Mouse (Mus musculus): ENCODE results near the gene Ap1m2. TPM values are rescaled to one million over a fixed set of nuclear protein-coding genes. Genes with fewer than 3 reads are reported as not detected.

Gene Ap1m2
- polyA plus RNA-seq (2014; fragmentation: Illumina TruSeq; extraction: RNeasy Lipid Tissue Mini Kit (QIAGEN cat#74804); ENCODE audit: insufficient read depth, low read depth, low replicate concordance) = 27.2 TPM

GRCm38 (mm10) chr9:21312134-21312533, at the start of gene Ap1m2:
Gene Ap1m2 (minus strand): TSS chr9:21312337.

GRCm38 (mm10) chr9:21320619-21321512, 8.7 kb upstream of the Ap1m2 start, which contains the start of gene Slc44a2:
Gene Slc44a2 (plus strand): TSS chr9:21320698.

GRCm38 (mm10) chr9:21291022-21291787, 20.9 kb downstream of the Ap1m2 start, which contains the start of gene Cdkn2d:
Gene Cdkn2d (minus strand): TSS chr9:21291407.

GRCm38 (mm10) chr9:21287571-21288402, 24.4 kb downstream of the Ap1m2 start, which contains the start of gene Kri1:
Gene Kri1 (minus strand): TSS chr9:21287969.

GRCm38 (mm10) chr9:21265000-21265561, 47.1 kb downstream of the Ap1m2 start, which contains the start of gene Atg4d:
Gene Atg4d (plus strand): TSS chr9:21265293.

GRCm38 (mm10) chr9:21248326-21248725, 63.8 kb downstream of the Ap1m2 start, which contains the start of gene S1pr5:
Gene S1pr5 (minus strand): TSS chr9:21248443.

Other genes with a start within 250 kb of the Ap1m2 start
- not detected for gene Zglp1, start 245.2 kb downstream of the Ap1m2 start, polyA plus RNA-seq (2014; fragmentation: Illumina TruSeq; extraction: RNeasy Lipid Tissue Mini Kit (QIAGEN cat#74804); ENCODE audit: insufficient read depth, low read depth, low replicate concordance)
- 0.21 TPM for gene Gm49373, start 239.2 kb downstream of the Ap1m2 start, polyA plus RNA-seq (2014; fragmentation: Illumina TruSeq; extraction: RNeasy Lipid Tissue Mini Kit (QIAGEN cat#74804); ENCODE audit: insufficient read depth, low read depth, low replicate concordance)
- 40.1 TPM for gene Fdx1l, start 238.7 kb downstream of the Ap1m2 start, polyA plus RNA-seq (2014; fragmentation: Illumina TruSeq; extraction: RNeasy Lipid Tissue Mini Kit (QIAGEN cat#74804); ENCODE audit: insufficient read depth, low read depth, low replicate concordance)
- 0.10 TPM for gene Gm38431, start 220.3 kb downstream of the Ap1m2 start, polyA plus RNA-seq (2014; fragmentation: Illumina TruSeq; extraction: RNeasy Lipid Tissue Mini Kit (QIAGEN cat#74804); ENCODE audit: insufficient read depth, low read depth, low replicate concordance)
- 17.8 TPM for gene Raver1, start 220.3 kb downstream of the Ap1m2 start, polyA plus RNA-seq (2014; fragmentation: Illumina TruSeq; extraction: RNeasy Lipid Tissue Mini Kit (QIAGEN cat#74804); ENCODE audit: insufficient read depth, low read depth, low replicate concordance)
- gene Tyk2, start 181.1 kb downstream of the Ap1m2 start, polyA plus RNA-seq (2014; fragmentation: Illumina TruSeq; extraction: RNeasy Lipid Tissue Mini Kit (QIAGEN cat#74804); ENCODE audit: insufficient read depth, low read depth, low replicate concordance) = 9.4 TPM
- gene Cdc37, start 162.4 kb downstream of the Ap1m2 start, polyA plus RNA-seq (2014; fragmentation: Illumina TruSeq; extraction: RNeasy Lipid Tissue Mini Kit (QIAGEN cat#74804); ENCODE audit: insufficient read depth, low read depth, low replicate concordance) = 99.3 TPM
- 3.4 TPM for gene Pde4a, start 146.6 kb downstream of the Ap1m2 start, polyA plus RNA-seq (2014; fragmentation: Illumina TruSeq; extraction: RNeasy Lipid Tissue Mini Kit (QIAGEN cat#74804); ENCODE audit: insufficient read depth, low read depth, low replicate concordance)
- 24.3 TPM for gene Keap1, start 73.0 kb downstream of the Ap1m2 start, polyA plus RNA-seq (2014; fragmentation: Illumina TruSeq; extraction: RNeasy Lipid Tissue Mini Kit (QIAGEN cat#74804); ENCODE audit: insufficient read depth, low read depth, low replicate concordance)
- gene S1pr5, start 63.9 kb downstream of the Ap1m2 start, polyA plus RNA-seq (2014; fragmentation: Illumina TruSeq; extraction: RNeasy Lipid Tissue Mini Kit (QIAGEN cat#74804); ENCODE audit: insufficient read depth, low read depth, low replicate concordance) = 1.3 TPM
- gene Atg4d, start 47.0 kb downstream of the Ap1m2 start, polyA plus RNA-seq (2014; fragmentation: Illumina TruSeq; extraction: RNeasy Lipid Tissue Mini Kit (QIAGEN cat#74804); ENCODE audit: insufficient read depth, low read depth, low replicate concordance) = 25.0 TPM
- gene Kri1, start 24.4 kb downstream of the Ap1m2 start, polyA plus RNA-seq (2014; fragmentation: Illumina TruSeq; extraction: RNeasy Lipid Tissue Mini Kit (QIAGEN cat#74804); ENCODE audit: insufficient read depth, low read depth, low replicate concordance) = 18.5 TPM
- 20.3 TPM for gene Cdkn2d, start 20.9 kb downstream of the Ap1m2 start, polyA plus RNA-seq (2014; fragmentation: Illumina TruSeq; extraction: RNeasy Lipid Tissue Mini Kit (QIAGEN cat#74804); ENCODE audit: insufficient read depth, low read depth, low replicate concordance)
- gene Slc44a2, start 8.4 kb upstream of the Ap1m2 start, polyA plus RNA-seq (2014; fragmentation: Illumina TruSeq; extraction: RNeasy Lipid Tissue Mini Kit (QIAGEN cat#74804); ENCODE audit: insufficient read depth, low read depth, low replicate concordance) = 118 TPM
- 18.5 TPM for gene Ilf3, start 55.5 kb upstream of the Ap1m2 start, polyA plus RNA-seq (2014; fragmentation: Illumina TruSeq; extraction: RNeasy Lipid Tissue Mini Kit (QIAGEN cat#74804); ENCODE audit: insufficient read depth, low read depth, low replicate concordance)
- 10.3 TPM for gene Qtrt1, start 99.5 kb upstream of the Ap1m2 start, polyA plus RNA-seq (2014; fragmentation: Illumina TruSeq; extraction: RNeasy Lipid Tissue Mini Kit (QIAGEN cat#74804); ENCODE audit: insufficient read depth, low read depth, low replicate concordance)
- 47.8 TPM for gene Dnm2, start 112.6 kb upstream of the Ap1m2 start, polyA plus RNA-seq (2014; fragmentation: Illumina TruSeq; extraction: RNeasy Lipid Tissue Mini Kit (QIAGEN cat#74804); ENCODE audit: insufficient read depth, low read depth, low replicate concordance)
- 29.5 TPM for gene Tmed1, start 197.9 kb upstream of the Ap1m2 start, polyA plus RNA-seq (2014; fragmentation: Illumina TruSeq; extraction: RNeasy Lipid Tissue Mini Kit (QIAGEN cat#74804); ENCODE audit: insufficient read depth, low read depth, low replicate concordance)
- 16.2 TPM for gene AB124611, start 213.8 kb upstream of the Ap1m2 start, polyA plus RNA-seq (2014; fragmentation: Illumina TruSeq; extraction: RNeasy Lipid Tissue Mini Kit (QIAGEN cat#74804); ENCODE audit: insufficient read depth, low read depth, low replicate concordance)
- gene Carm1, start 234.6 kb upstream of the Ap1m2 start, polyA plus RNA-seq (2014; fragmentation: Illumina TruSeq; extraction: RNeasy Lipid Tissue Mini Kit (QIAGEN cat#74804); ENCODE audit: insufficient read depth, low read depth, low replicate concordance) = 14.0 TPM